In genomic region chr17:12030556-12031160, GRCm38 (mm10) we compare ENCODE assay signal across 8 mouse cellular contexts.
DNase-seq lines count a peak whose midpoint lies in the region; ATAC-seq and TF ChIP-seq lines count a peak whose summit lies in the region.
"Had no signal": no experiment of that assay in that cellular context is flagged by ENCODE, and none has a peak within 500 bp of the region (broad histone marks: within the 10 kb centered on the region; RNA-seq: fewer than 3 reads in every experiment).

No protein-coding gene starts in this region.

- no peak for ATAC-seq in limb, embryonic 15.5 days (ENCODE audit: insufficient number of reproducible peaks, low FRiP score, low TSS enrichment, low read depth)
- no peak; the same call in 1 of the 2 replicates for ATAC-seq in stomach, embryonic 15.5 days (ENCODE audit: insufficient read depth, low FRiP score, low read depth)

- no peak for TF ChIP-seq CTCF in testis, adult 2 months (IDR thresholded peaks at IDR 0.05; ENCODE audit: control insufficient read depth, insufficient read depth, insufficient replicate concordance, low read depth, low read length)

- peak overlapping the region; percentile 35 for H3K4me3 ChIP-seq in testis, adult 2 months (ENCODE audit: control insufficient read depth, low read depth, low read length)
- H3K4me3 ChIP-seq in hindbrain, embryonic 10.5 days = peak overlapping the region; percentile 37
- H3K4me3 ChIP-seq in limb, embryonic 15.5 days = no peak overlapping the region
- H3K4me3 ChIP-seq in stomach, embryonic 15.5 days (replicated peaks) = no peak overlapping the region

- H3K4me2 ChIP-seq in limb, embryonic 15.5 days = peak overlapping the region; percentile 19; the same call in 1 of the 2 replicates
- peak overlapping the region; percentile 23; the same call in 1 of the 2 replicates for H3K4me2 ChIP-seq in stomach, embryonic 15.5 days

- no peak for TF ChIP-seq POLR2A in testis, adult 2 months (IDR thresholded peaks at IDR 0.05; ENCODE audit: control insufficient read depth, low read depth, low read length)

- H3K9ac ChIP-seq in limb, embryonic 15.5 days = no peak overlapping the region
- H3K9ac ChIP-seq in stomach, embryonic 15.5 days = no peak overlapping the region

- WGBS in hindbrain, embryonic 10.5 days = 5% methylated on average over 11 of the region's 11 CpGs
- WGBS in limb, embryonic 15.5 days = 15% methylated on average over 11 of the region's 11 CpGs
- WGBS in stomach, embryonic 15.5 days = 12% methylated on average over 11 of the region's 11 CpGs

- no peaks in the 10 kb centered on the region for H3K27me3 ChIP-seq in testis, adult 2 months (ENCODE audit: control insufficient read depth, insufficient read depth, low read length)
- H3K27me3 ChIP-seq in hindbrain, embryonic 10.5 days (ENCODE audit: insufficient read depth, poor library complexity, severe bottlenecking) = peaks cover 11% of the 10 kb centered on the region
- H3K27me3 ChIP-seq in limb, embryonic 15.5 days = peaks cover 16% of the 10 kb centered on the region; the same call in 1 of the 2 replicates
- H3K27me3 ChIP-seq in stomach, embryonic 15.5 days (replicated peaks) = no peaks in the 10 kb centered on the region

- peaks cover 4% of the 10 kb centered on the region for H3K4me1 ChIP-seq in testis, adult 2 months (ENCODE audit: control insufficient read depth, insufficient read depth, low read length)
- peaks cover 29% of the 10 kb centered on the region for H3K4me1 ChIP-seq in hindbrain, embryonic 10.5 days (replicated peaks)
- peaks cover 14% of the 10 kb centered on the region for H3K4me1 ChIP-seq in limb, embryonic 15.5 days
- H3K4me1 ChIP-seq in stomach, embryonic 15.5 days = peaks cover 10% of the 10 kb centered on the region

- no peaks in the 10 kb centered on the region for H3K36me3 ChIP-seq in testis, adult 2 months (ENCODE audit: control insufficient read depth, insufficient read depth, low read length)
- no peaks in the 10 kb centered on the region for H3K36me3 ChIP-seq in hindbrain, embryonic 10.5 days
- H3K36me3 ChIP-seq in limb, embryonic 15.5 days = no peaks in the 10 kb centered on the region
- no peaks in the 10 kb centered on the region for H3K36me3 ChIP-seq in stomach, embryonic 15.5 days

- DNase-seq in testis, postnatal 14 days (ENCODE audit: low spot score) = no peak
- peak; percentile 40 for DNase-seq in hindbrain, embryonic 10.5 days (ENCODE audit: low spot score)
- no peak for DNase-seq in layer of hippocampus, adult 18-20 months (ENCODE audit: low spot score in 2 of 2)
- DNase-seq in urinary bladder, postnatal 4 days (ENCODE audit: low spot score in 2 of 2) = no peak

- no peaks in the 10 kb centered on the region for H3K9me3 ChIP-seq in hindbrain, embryonic 10.5 days
- no peaks in the 10 kb centered on the region for H3K9me3 ChIP-seq in limb, embryonic 15.5 days
- H3K9me3 ChIP-seq in stomach, embryonic 15.5 days = no peaks in the 10 kb centered on the region

- H3K27ac ChIP-seq in testis, adult 2 months (ENCODE audit: control insufficient read depth, insufficient read depth, low read depth, low read length) = peak overlapping the region; percentile 71; the same call in 1 of the 2 replicates
- peak overlapping the region; percentile 84 for H3K27ac ChIP-seq in hindbrain, embryonic 10.5 days
- no peak overlapping the region for H3K27ac ChIP-seq in limb, embryonic 15.5 days
- no peak overlapping the region for H3K27ac ChIP-seq in stomach, embryonic 15.5 days
- H3K27ac ChIP-seq: macrophage had no signal

Comparison
In these comparisons a context has a peak if more than half of its experiments do, and no peak if none do; other contexts are left out.
1. H3K27ac ChIP-seq: peak in testis, adult 2 months (single experiment) and hindbrain, embryonic 10.5 days (single experiment); none in limb, embryonic 15.5 days (single experiment) and stomach, embryonic 15.5 days (single experiment).
2. H3K4me3 ChIP-seq: peak in testis, adult 2 months (single experiment) and hindbrain, embryonic 10.5 days (single experiment); none in limb, embryonic 15.5 days (single experiment) and stomach, embryonic 15.5 days (single experiment).